Mouse (Mus musculus) ovary, adult 18-20 months (tissue): ENCODE results near the gene Dennd1a.

Experiments
- DNase-seq: peaks from one replicate; pipeline ENCODE4 v3.0.0; 2022; ENCODE audit warnings: low spot score, mixed read lengths

The Dennd1a gene

DNA sequence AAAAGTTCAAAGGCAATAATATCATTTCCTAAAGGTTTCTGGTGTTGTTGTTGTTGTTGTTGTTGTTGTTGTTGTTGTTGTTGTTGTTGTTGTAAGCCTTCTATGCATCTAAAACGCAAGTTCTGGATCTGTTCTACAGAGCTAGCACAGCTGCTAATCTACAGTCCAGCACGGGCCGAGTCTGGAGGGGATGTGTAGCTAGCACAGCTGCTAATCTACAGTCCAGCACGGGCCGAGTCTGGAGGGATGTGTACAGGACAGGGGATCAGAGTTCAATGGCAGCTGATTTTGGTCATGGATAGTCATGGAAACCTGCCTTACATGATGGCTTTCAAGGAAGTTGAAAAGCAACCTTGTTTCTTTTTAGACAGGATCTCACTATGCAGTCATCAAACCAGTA lies 57.3 kb downstream of the Dennd1a start:
- no peak for DNase-seq

GRCm38 (mm10) chr2:38223759-38224158 lies 63.4 kb downstream of the Dennd1a start:
- DNase-seq = no peak

GRCm38 (mm10) chr2:38221461-38221860 lies 65.7 kb downstream of the Dennd1a start:
- DNase-seq = no peak

- DNase-seq = no peak
Observed at GRCm38 (mm10) chr2:38220687-38221435, 66.3 kb downstream of the Dennd1a start.

DNA sequence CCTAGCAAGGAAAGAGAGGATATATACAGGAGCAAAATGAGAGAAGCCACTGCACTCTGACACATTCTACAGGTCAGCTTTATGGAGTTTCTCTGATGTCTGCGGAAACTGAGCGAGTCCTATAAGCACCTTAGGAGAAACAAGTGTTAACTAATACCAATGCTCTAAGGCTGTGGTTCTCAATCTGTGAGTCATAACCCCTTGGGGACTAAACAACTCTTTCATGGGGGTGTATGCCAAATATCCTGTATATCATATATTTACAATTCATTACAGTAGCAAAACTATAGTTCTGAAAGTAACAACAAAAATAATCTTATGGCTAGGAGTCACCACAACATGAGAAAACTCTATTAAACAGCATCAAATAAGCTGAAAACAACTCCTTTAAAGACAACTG lies 67.5 kb downstream of the Dennd1a start:
- DNase-seq = no peak

GRCm38 (mm10) chr2:38213041-38213440 lies 74.1 kb downstream of the Dennd1a start:
- DNase-seq = no peak

DNA sequence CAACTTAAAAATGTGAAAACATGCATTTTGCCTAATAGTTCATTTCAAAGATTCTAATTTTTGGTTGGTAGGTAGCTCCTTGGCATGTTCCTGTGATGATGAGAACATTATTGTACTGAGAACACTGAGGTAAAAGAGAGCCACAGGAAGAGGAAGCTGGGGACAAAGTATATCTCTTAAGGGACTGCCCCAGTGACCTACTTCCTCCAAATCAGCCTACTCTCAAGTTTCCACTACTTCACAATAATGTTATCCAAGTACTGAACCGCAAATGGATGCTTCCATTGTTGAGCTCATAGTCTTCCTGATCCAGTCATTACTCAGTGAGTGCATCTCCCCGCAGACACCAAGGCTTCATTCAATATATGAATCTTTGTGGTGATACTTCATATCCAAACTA lies 75.8 kb downstream of the Dennd1a start:
- no peak for DNase-seq

DNA sequence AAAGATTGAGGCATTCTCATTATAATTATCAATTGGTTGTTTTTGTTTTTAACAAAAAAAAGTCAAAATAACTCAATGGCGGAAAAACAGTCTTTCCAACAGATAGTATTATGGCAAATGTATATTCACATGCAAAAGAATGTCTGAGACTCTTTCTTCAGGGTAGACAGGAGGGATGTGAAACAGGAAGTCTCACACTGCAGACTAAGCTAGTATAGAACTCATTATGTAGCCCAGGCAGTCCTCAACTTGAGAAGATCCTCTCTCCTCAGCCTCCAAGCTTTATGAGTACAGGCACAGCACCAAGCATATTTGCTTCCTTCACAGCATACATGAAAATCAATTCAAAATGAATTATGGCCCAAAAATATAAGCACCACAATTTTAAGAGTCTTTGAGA lies 79.4 kb downstream of the Dennd1a start:
- no peak for DNase-seq

DNA sequence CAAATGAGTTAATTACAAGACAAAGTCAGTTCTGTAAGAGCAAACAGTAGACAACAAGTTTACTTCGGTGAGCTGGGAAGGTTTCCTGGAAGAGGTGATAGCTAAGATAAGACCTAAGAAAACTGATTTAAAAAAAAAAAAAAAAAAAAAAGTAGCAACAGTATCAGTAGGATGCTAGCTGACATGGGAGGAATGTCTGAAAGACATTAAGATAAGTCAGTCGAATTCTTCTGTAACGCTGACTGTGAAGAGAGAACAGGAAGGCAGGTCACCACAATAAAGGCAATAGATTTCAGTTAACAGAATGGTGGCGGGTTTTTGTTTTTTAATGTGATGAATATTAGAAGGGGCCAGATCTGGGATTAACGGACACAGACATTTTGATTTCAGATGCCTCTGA lies 81.9 kb downstream of the Dennd1a start:
- no peak for DNase-seq

- no peak for DNase-seq
Observed at GRCm38 (mm10) chr2:38204696-38205095, 82.5 kb downstream of the Dennd1a start.

- DNase-seq = no peak
Observed at GRCm38 (mm10) chr2:38198072-38198471, 89.1 kb downstream of the Dennd1a start.

DNA sequence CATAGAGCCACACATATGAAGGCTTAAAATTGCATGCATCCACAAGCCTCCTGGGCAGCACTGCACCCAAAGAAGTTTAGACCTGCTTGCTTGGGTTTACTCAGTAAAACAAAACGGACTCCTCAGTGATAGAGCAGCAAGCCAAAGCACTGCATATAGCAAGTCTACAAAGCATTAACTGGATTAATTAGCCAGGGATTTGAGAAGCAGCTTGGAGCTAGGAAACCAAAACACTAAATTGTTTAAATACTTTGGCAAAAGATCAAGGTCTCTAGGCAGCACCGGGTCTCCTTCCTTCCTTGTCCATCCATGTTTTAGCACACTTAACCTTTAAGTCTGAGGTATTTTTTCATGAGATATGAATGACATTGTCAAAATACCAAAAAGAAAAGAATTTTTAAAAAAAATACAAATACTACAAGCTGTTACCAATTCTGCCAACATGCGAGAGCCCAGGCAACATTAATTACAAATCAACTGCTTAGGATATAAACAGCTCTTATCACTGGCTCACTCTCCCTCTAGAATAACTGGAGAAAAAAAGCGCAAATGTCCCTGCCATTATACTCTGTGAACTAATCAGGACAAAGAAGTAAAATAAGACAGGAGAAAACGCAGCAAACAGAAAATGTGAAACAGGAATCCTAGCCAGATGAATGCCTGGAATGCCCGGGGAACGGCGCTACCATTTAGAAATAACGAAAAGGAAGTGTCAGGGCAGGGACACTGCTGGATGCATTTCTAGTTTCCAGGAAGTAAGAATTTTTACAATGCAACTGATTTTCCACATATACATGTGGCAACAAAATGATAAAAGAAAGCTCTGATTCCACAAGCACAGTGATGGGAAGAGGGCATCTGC lies 90.8 kb downstream of the Dennd1a start:
- no peak for DNase-seq

DNA sequence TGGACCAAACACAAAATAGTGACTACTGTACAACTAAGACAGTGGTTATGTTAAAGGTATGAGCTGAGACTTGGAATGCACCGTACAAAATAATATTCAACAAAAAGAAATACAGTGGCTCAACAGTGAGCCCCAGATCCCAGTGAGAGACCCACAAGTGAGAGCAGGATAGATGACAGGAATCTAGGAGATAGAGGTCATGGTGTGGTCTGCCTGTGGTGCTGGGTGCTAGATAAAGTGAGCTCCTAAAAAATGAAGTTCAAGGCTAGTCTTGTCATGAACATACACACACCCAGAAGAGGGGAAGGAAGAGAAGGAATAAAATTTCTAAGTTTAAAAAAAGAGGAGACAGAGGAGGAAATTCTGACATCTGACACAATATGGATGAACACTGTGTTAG lies 95.2 kb downstream of the Dennd1a start:
- DNase-seq = no peak

GRCm38 (mm10) chr2:38191601-38192000 lies 95.6 kb downstream of the Dennd1a start:
- no peak for DNase-seq

DNA sequence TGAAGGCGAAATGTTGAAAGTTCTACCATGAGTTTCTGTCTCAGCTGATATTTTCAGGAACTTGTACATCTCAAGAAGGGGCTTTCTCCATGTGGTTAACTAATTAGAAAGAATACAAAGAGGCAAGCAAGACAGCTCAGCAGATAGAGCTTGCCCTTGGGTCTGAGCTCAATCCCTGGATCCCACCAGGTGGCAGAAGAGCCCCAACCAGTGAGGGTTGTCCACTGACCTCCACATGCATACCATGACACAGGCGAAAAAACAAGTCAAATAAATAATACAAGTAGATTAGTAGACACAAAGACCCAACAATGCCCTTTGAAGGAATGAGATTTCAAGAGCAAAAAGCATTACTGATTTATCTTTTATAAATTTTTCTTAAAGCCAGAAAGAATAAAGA lies 100.8 kb downstream of the Dennd1a start:
- no peak for DNase-seq

DNA sequence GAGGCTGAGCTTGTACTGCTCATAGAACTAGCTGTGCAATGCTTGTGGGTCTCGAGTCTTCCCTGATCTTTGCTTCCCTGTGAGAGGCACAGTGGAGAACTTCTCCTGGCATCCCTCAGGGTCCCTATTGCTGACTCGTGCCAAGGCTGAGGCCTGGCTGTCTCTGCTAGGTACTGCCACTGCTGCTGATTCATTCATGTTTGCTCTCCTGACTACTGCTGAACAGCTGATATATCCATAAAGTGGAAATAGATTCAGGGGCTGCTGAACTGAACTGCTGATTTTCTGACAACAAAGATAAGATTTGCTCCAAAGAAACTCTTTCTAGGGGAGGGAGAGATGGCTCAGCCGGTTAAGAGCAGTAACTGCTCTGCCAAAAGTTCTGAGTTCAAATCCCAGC lies 102.2 kb downstream of the Dennd1a start:
- no peak for DNase-seq

- DNase-seq = no peak
Observed at GRCm38 (mm10) chr2:38183881-38184280, 103.3 kb downstream of the Dennd1a start.

GRCm38 (mm10) chr2:38182283-38182682 lies 104.9 kb downstream of the Dennd1a start:
- DNase-seq = no peak

DNA sequence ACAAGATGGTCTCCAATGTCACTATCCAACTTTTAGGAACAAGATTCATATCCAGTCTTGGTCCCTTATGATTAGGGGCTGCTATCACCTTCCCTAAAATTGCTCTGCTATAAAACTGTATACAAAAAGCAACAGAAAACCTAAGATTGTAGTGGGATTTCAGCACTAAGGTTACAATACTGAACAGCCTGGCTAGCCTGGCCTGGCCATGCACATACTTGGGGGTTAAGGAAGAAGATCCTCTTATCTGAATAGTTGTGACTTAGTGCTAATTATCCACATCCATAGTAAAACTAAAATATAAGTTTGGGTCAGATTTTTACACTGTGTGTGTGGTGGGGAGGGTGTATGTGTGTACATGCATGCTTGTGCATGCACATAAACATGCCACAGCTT lies 109.6 kb downstream of the Dennd1a start:
- DNase-seq = no peak

DNA sequence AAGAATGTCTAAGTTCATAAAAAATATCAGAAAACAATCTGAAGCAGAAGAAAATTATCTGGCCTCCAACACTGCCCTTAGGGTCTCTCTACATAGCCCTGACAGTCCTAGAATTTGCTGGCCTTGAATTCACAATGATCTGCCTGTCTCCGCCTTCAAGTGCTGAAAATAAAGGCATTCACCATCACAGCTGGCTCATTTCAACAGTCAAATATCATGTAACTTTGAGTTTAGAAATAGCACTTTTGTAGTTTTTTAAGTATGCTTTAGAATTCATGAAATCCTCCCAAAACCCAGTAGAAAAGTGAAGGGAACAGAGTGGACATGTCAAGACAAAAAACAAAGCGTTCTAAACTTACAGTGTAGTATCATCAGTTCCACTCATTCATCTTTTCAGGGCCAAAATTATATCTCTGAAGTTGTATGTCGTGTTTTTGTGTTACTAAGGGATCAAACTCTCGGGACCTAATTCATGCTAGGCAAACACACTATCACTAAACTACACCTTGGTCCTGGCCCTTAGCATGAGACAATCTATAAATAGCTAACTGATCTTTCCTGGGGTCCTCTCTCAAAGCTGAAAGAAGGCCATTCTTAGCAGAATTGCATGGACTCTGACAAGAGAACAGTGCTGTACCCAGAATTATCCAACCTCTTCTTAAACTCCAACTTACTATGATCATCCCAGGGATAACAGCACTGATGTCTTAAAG lies 110.2 kb downstream of the Dennd1a start:
- no peak for DNase-seq

GRCm38 (mm10) chr2:38175276-38175675 lies 111.9 kb downstream of the Dennd1a start:
- DNase-seq = no peak

DNA sequence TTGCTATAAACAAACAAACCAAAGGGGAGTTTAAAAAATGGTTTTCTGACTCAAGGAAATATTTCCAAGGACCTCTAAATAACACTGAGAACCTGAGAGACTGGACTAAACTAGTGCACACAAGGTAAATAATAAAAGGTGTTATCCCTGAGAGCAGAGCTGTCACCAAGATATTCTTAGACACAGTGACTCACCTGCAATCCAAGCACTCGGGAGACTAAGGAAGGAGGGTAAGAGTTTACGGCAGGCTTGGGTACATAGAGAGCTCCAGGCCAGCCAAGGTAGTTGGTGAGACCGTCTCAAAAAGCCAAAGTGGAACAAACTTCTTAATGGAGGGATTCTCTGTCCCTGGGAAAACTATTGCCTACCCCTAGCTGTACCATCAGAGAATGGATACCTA lies 118.6 kb downstream of the Dennd1a start:
- DNase-seq = no peak

DNA sequence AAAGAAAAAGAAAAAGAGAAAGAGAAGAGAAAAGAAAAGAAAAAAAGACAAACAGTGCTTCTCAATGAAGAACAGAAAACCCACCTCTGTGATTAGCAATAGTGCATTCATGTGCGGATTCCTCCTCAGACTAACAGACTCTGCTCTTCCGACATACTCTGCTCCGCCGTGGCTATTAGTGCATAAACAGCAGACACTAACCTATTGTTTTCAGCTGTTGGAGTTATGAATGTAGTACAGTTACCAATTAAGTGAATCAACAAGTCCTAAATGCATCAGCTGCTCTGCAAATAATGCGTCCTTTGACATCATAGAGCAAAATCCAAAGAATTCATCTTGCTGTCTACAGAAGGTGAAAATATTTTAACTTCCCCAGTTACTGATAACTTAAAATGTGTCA lies 121.2 kb downstream of the Dennd1a start:
- DNase-seq = no peak
